Mouse (Mus musculus) ES-E14 (cell line): Measurements from ENCODE around the gene Mcm7.

Experiments
- CHD2 ChIP-seq: IDR thresholded peaks from 2 replicates; pipeline ENCODE4 v1.6.1; 2014; ENCODE audit warnings: mild to moderate bottlenecking, low read depth, low read length, inconsistent platforms
- HCFC1 ChIP-seq: IDR thresholded peaks from 2 replicates; pipeline ENCODE4 v1.6.1; 2012; ENCODE audit warnings: low read length, inconsistent platforms, borderline replicate concordance; ENCODE audit not compliant: insufficient read depth
- MAFK ChIP-seq: IDR thresholded peaks from 2 replicates; pipeline ENCODE4 v1.6.1; 2014; ENCODE audit warnings: mild to moderate bottlenecking, low read depth, low read length, inconsistent platforms; ENCODE audit not compliant: insufficient read depth
- ZC3H11A ChIP-seq: IDR thresholded peaks from 2 replicates; pipeline ENCODE4 v1.6.1; 2012; ENCODE audit warnings: low read depth, mild to moderate bottlenecking, inconsistent platforms, low read length, borderline replicate concordance
- ZNF384 ChIP-seq: IDR thresholded peaks from 2 replicates; pipeline ENCODE4 v1.6.1; 2012; ENCODE audit warnings: low read depth, low read length, inconsistent platforms

DNA sequence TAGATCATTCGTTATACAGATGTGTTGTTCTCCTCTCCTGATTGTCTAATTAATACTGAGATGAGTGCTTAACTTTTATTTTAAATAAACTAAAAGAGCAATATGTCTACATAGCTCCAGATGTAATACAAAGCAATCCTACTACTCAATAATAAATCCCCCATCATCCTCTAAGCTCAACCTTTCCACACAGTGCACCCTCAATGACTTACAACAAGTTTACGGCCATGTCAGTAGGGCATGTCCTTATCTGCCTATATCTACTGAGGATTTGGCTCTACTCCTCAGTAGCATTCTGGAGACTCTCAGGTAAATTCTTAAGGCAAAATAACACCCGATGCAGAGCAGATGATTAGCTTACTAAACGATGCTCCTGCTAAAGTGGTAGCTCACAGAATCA lies 35.7 kb upstream of the Mcm7 start:
- TF ChIP-seq CHD2 (no peak), HCFC1 (no peak), ZC3H11A (no peak), MAFK (no peak), ZNF384 (no peak)
